Mouse (Mus musculus): ENCODE data around the gene 1110004F10Rik. TPM values are rescaled to one million over a fixed set of nuclear protein-coding genes. Genes with fewer than 3 reads are reported as not detected.

1110004F10Rik gene
- polyA plus RNA-seq, 1 experiment from 2014 or later = 275 TPM

DNA sequence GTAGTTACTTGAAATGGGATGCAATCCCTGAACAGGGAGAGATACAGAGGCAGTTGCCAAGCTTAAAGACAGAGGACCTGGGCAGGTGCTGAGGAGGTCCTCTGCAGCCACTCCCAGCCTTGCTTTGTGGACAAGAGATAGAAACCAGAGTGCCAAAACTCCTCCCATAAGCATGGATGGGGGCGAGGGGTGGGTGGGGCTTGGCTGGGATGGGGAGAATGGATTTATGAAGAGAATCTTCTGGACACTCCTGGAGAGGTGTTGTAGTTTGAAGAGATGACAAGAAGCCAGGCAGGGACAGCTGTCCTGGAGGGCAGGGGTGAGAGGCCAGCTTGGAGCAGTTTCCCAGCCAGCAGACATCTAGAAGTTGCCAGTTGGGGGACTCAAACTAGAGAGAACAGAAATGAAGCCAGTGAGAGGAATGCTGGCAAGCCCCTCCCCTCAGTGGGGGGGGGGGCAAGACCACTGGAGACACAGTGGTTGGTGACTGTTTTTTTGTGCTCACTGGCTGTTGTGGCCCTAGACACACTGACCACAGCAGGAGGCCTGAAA is 80.2 kb downstream of the 1110004F10Rik start:
- Histone ChIP-seq H3K27ac (ENCODE audit: low read depth) (no peak overlapping the region), H3K27me3 (ENCODE audit: insufficient read depth, low read length) (no peaks in the 10 kb centered on the region), H3K9ac (no peak overlapping the region), H3K4me3 (ENCODE audit: low read depth, low read length) (no peak overlapping the region), H3K9me3 (ENCODE audit: low read depth, low read length) (no peaks in the 10 kb centered on the region), H3K4me2 (no peak overlapping the region), H3K4me1 (ENCODE audit: insufficient read depth) (no peaks in the 10 kb centered on the region), H3K36me3 (ENCODE audit: insufficient read depth) (no peaks in the 10 kb centered on the region)
- WGBS = 50% methylated on average over 1 of the region's 1 CpGs
- no peak for TF ChIP-seq CTCF (IDR thresholded peaks at IDR 0.05; ENCODE audit: low read depth)
- DNase-seq (peak; percentile 21), ATAC-seq (ENCODE audit: insufficient read depth) (no peak)

DNA sequence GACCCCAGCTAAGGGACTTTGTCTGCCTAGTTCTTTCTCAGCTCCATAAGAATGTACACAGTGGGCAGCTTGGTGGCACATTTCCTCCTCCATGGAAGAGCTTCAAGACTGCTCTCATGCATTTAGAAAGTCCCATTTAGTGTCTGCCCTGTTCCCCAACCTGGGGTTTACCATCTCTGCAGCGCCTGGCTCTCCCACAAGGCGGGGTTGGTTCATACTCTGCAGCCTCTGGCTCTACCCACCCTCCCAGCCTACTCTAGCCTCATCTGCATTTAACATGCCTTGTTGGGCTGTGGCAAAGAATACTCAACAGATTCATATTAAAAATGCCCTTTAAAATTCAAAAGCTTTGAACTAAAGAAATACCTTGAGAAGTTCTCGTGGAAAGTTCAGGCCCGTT is 81.5 kb downstream of the 1110004F10Rik start:
- DNase-seq = no peak
- 65% methylated on average over 4 of the region's 4 CpGs for WGBS
- Histone ChIP-seq H3K36me3 (ENCODE audit: insufficient read depth) (0 out of 2 replicates have a peak, but pooled peaks cover 2% of the 10 kb centered on the region), H3K4me1 (ENCODE audit: insufficient read depth) (no peaks in the 10 kb centered on the region), H3K4me2 (no peak overlapping the region), H3K27me3 (ENCODE audit: insufficient read depth, low read length) (no peaks in the 10 kb centered on the region), H3K27ac (ENCODE audit: low read depth) (no peak overlapping the region), H3K9ac (no peak overlapping the region), H3K4me3 (ENCODE audit: low read depth, low read length) (no peak overlapping the region), H3K9me3 (ENCODE audit: low read depth, low read length) (no peaks in the 10 kb centered on the region)
- no peak for TF ChIP-seq CTCF (IDR thresholded peaks at IDR 0.05; ENCODE audit: low read depth)
- no peak for ATAC-seq (ENCODE audit: insufficient read depth)

- ATAC-seq (ENCODE audit: insufficient read depth) = no peak
- H3K27me3 ChIP-seq (ENCODE audit: insufficient read depth, low read length) = no peaks in the 10 kb centered on the region
- H3K4me1 ChIP-seq (ENCODE audit: insufficient read depth) = no peaks in the 10 kb centered on the region
- no peak overlapping the region for H3K4me2 ChIP-seq
- no peak for DNase-seq
- 0 out of 2 replicates have a peak, but pooled peaks cover 4% of the 10 kb centered on the region for H3K36me3 ChIP-seq (ENCODE audit: insufficient read depth)
- H3K9me3 ChIP-seq (ENCODE audit: low read depth, low read length) = no peaks in the 10 kb centered on the region
- no peak for TF ChIP-seq CTCF (IDR thresholded peaks at IDR 0.05; ENCODE audit: low read depth)
- WGBS = 60% methylated on average over 11 of the region's 11 CpGs
- H3K9ac ChIP-seq = no peak overlapping the region
- H3K27ac ChIP-seq (ENCODE audit: low read depth) = no peak overlapping the region
- no peak overlapping the region for H3K4me3 ChIP-seq (ENCODE audit: low read depth, low read length)
Observed at GRCm38 (mm10) chr7:116121202-116121601, 82.0 kb downstream of the 1110004F10Rik start.

- no peak overlapping the region for H3K4me2 ChIP-seq
- H3K27ac ChIP-seq (ENCODE audit: low read depth) = no peak overlapping the region
- H3K9ac ChIP-seq = no peak overlapping the region
- WGBS = 66% methylated on average over 13 of the region's 13 CpGs
- no peaks in the 10 kb centered on the region for H3K9me3 ChIP-seq (ENCODE audit: low read depth, low read length)
- no peaks in the 10 kb centered on the region for H3K27me3 ChIP-seq (ENCODE audit: insufficient read depth, low read length)
- no peaks in the 10 kb centered on the region for H3K4me1 ChIP-seq (ENCODE audit: insufficient read depth)
- 0 out of 2 replicates have a peak, but pooled peaks cover 4% of the 10 kb centered on the region for H3K36me3 ChIP-seq (ENCODE audit: insufficient read depth)
- peak; percentile 12 for DNase-seq
- ATAC-seq (ENCODE audit: insufficient read depth) = 0 out of 2 replicates have a peak, but pooled peaks have one; percentile 20
- no peak for TF ChIP-seq CTCF (IDR thresholded peaks at IDR 0.05; ENCODE audit: low read depth)
- no peak overlapping the region for H3K4me3 ChIP-seq (ENCODE audit: low read depth, low read length)
Observed at GRCm38 (mm10) chr7:116122981-116123596, 83.9 kb downstream of the 1110004F10Rik start.

DNA sequence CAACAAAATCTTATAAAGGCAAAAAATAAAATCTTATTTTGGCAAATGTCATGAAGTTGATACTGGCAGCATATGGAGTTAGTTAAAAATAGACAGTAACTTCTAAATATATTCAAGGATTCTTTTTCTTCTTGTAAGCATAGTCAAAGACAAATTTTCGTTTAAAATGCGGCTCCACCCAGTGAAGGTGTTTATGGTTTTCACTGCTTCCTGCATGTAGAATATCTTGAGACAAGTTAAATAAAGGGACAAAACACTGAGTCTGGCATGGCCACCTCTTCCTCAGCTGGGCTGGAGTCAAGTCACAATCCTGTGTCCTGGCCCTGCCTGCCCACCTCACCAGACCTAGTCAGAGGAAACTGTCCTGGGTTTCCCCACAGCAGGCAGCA is 84.4 kb downstream of the 1110004F10Rik start:
- WGBS = 74% methylated on average over 2 of the region's 2 CpGs
- no peak for ATAC-seq (ENCODE audit: insufficient read depth)
- 0 out of 2 replicates have a peak overlapping the region, but pooled peaks have one; percentile 11 for H3K27ac ChIP-seq (ENCODE audit: low read depth)
- no peak overlapping the region for H3K9ac ChIP-seq
- DNase-seq = no peak
- no peak for TF ChIP-seq CTCF (IDR thresholded peaks at IDR 0.05; ENCODE audit: low read depth)
- H3K9me3 ChIP-seq (ENCODE audit: low read depth, low read length) = no peaks in the 10 kb centered on the region
- no peak overlapping the region for H3K4me2 ChIP-seq
- H3K4me1 ChIP-seq (ENCODE audit: insufficient read depth) = no peaks in the 10 kb centered on the region
- H3K27me3 ChIP-seq (ENCODE audit: insufficient read depth, low read length) = no peaks in the 10 kb centered on the region
- H3K4me3 ChIP-seq (ENCODE audit: low read depth, low read length) = no peak overlapping the region
- H3K36me3 ChIP-seq (ENCODE audit: insufficient read depth) = 0 out of 2 replicates have a peak, but pooled peaks cover 4% of the 10 kb centered on the region

GRCm38 (mm10) chr7:116124057-116124456 is 84.9 kb downstream of the 1110004F10Rik start:
- H3K4me1 ChIP-seq (ENCODE audit: insufficient read depth) = no peaks in the 10 kb centered on the region
- no peaks in the 10 kb centered on the region for H3K9me3 ChIP-seq (ENCODE audit: low read depth, low read length)
- no peak overlapping the region for H3K4me2 ChIP-seq
- 0 out of 2 replicates have a peak, but pooled peaks cover 4% of the 10 kb centered on the region for H3K36me3 ChIP-seq (ENCODE audit: insufficient read depth)
- H3K27ac ChIP-seq (ENCODE audit: low read depth) = 0 out of 2 replicates have a peak overlapping the region, but pooled peaks have one; percentile 11
- whole genome bisulfite sequencing = 80% methylated on average over 12 of the region's 12 CpGs
- no peak for TF ChIP-seq CTCF (IDR thresholded peaks at IDR 0.05; ENCODE audit: low read depth)
- no peak overlapping the region for H3K4me3 ChIP-seq (ENCODE audit: low read depth, low read length)
- DNase-seq (no peak), ATAC-seq (ENCODE audit: insufficient read depth) (no peak)
- no peak overlapping the region for H3K9ac ChIP-seq
- no peaks in the 10 kb centered on the region for H3K27me3 ChIP-seq (ENCODE audit: insufficient read depth, low read length)

- Histone ChIP-seq H3K4me1 (ENCODE audit: insufficient read depth) (no peaks in the 10 kb centered on the region), H3K4me2 (no peak overlapping the region), H3K9ac (no peak overlapping the region), H3K27ac (ENCODE audit: low read depth) (no peak overlapping the region), H3K27me3 (ENCODE audit: insufficient read depth, low read length) (no peaks in the 10 kb centered on the region), H3K36me3 (ENCODE audit: insufficient read depth) (0 out of 2 replicates have a peak, but pooled peaks cover 10% of the 10 kb centered on the region), H3K9me3 (ENCODE audit: low read depth, low read length) (no peaks in the 10 kb centered on the region), H3K4me3 (ENCODE audit: low read depth, low read length) (no peak overlapping the region)
- 71% methylated on average over 7 of the region's 7 CpGs for WGBS
- DNase-seq (no peak), ATAC-seq (ENCODE audit: insufficient read depth) (no peak)
- TF ChIP-seq CTCF (IDR thresholded peaks at IDR 0.05; ENCODE audit: low read depth) = no peak
Observed at GRCm38 (mm10) chr7:116125671-116126070, 86.5 kb downstream of the 1110004F10Rik start.

Data from lung, embryonic 14.5 days (tissue).